Mouse (Mus musculus) c-Kit-positive CD71-negative TER-119-negative erythroid progenitor cells, embryonic 14.5 days (primary cell): ENCODE measurements around the gene Diablo.
A peak's percentile ranks its signal among the peaks of the same experiment; 100 is the strongest.

ENCODE experiments used
- DNase-seq: peaks from one replicate; pipeline ENCODE4 v3.0.0-alpha.2; 2013; ENCODE audit warnings: low read depth

Gene Diablo

DNA sequence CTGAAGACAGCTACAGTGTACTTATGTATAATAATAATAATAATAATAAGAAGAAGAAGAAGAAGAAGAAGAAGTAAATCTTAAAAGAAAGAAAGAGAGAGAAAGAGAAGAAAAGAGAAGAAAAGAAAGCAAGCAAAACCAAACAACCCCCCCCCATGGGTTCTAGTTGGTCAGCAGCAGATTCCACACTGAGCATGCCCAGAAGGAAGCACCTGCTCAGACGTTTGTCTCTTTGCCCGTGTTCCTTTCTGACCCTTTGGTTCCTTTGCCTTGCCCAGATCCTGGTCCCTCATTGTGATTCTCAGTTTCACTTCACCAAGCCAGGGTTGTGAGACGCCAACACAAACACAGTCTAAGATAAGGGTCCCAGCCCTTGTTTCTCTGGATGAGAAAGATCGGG is 22.0 kb downstream of the Diablo start:
- DNase-seq, result no peak

- DNase-seq, result no peak
Measured at GRCm38 (mm10) chr5:123499717-123500116, 24.3 kb downstream of the Diablo start.

DNA sequence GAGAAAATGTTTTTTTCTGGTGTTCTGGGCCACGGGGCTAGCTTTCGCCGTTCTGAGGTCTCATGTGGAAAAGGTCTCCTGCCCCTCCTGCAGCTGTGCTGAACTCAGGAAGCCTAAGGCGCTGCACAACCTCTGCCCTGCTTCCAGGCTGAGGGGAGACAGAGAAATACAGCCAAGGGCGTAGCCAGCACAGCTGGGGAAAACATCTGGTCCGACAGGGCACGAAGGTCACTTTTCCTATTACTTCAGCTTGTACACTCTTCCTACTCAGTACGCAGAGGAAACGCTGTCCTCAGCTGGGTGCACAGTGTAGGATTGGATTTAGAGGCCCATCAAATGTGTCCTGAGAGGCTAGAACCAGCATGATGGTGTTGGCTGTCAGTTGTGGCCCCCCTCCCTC is 34.0 kb downstream of the Diablo start:
- no peak for DNase-seq

DNA sequence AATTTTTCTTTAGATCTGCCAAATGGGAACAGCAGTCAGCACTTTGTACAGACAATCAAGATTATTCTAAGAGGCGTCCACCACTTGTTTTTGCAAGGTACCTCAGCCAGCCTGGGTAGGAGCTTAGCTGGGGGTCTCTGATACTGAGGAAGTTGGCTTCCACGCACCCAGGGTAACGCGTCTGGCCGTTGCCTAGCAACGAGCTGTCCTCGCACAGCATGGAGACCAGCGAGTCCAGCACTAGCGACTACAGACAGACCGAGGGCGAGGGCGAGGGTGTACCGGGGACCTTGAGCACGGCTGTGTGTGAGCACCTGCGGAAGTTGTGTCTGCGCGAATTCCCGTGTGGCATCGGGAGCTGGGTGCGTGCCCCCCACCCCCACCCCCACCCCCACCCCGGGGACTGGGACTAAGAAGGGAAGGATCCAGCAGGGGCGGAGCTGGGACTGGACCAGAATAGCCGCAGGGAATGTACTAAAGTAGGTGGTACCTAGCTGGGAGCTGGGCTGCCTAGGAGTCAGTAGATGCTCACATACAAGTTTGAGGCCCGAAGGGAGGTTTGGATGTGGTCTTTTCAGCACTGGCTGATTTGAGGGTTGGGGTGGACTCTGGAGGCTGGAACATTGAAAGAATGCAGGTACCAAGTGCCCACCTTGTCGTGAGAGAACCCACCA is 34.7 kb downstream of the Diablo start, which contains the start of the genes Lrrc43 and Il31:
Lrrc43 (plus strand) TSS at position 194 of the 674 bp plus-strand sequence.
Il31 (minus strand) TSS at position 378 of the 674 bp plus-strand sequence.
- no peak for DNase-seq

GRCm38 (mm10) chr5:123487659-123488395 is 36.1 kb downstream of the Diablo start:
- no peak for DNase-seq

DNA sequence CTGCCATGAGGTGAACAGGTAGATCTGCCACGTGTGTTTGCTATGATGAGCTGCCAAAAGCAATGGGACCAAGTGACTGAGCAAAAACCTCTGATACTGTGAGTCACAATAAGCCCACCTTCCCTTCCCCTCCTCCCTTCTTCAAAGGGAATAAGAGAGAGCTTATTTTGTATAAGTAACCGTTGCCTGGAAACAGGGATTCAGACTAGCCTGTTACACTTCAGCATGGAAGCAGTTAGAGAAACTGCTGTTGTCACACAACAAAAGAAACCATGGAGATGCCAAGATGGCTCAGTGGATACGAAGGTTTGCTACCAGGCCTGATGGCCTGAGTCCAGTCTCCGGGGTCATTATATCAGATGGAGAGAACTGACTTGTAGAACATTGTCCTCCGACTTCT is 50.2 kb downstream of the Diablo start:
- DNase-seq, result no peak

- peak; percentile 20 for DNase-seq
Measured at GRCm38 (mm10) chr5:123470784-123471400, 53.1 kb downstream of the Diablo start.

GRCm38 (mm10) chr5:123464638-123465037 is 59.3 kb downstream of the Diablo start:
- no peak for DNase-seq

- no peak for DNase-seq
Measured at GRCm38 (mm10) chr5:123461420-123461819, 62.6 kb downstream of the Diablo start.
